Mouse (Mus musculus): Measurements from ENCODE around the gene P3h4. TPM values are rescaled to one million over a fixed set of nuclear protein-coding genes. Genes with fewer than 3 reads are reported as not detected.

P3h4 gene
- total RNA-seq (2021) (10 to 100 TPM; 13.4 to 16.8 TPM), polyA plus RNA-seq (2012; rRNA removed) (29.7 and 35.6 TPM in 2 replicates)
- long read RNA-seq, transcript P3h4-201 (8 exons, 2,178 nt), result major isoform, 23 of 25 reads
- long read RNA-seq, partial matches to known transcripts, result 1 of 25 reads
- long read RNA-seq, other reads (novel, unspliced or antisense), result 1 of 25 reads

- Histone ChIP-seq H3K79me2 (replicated peaks; ENCODE audit: control insufficient read depth, insufficient read depth, low read length) (no peaks in the 10 kb centered on the region), H3K27me3 (ENCODE audit: control insufficient read depth, insufficient read depth, low read length) (no peaks in the 10 kb centered on the region), H3K36me3 (ENCODE audit: control insufficient read depth, insufficient read depth, low read length) (no peaks in the 10 kb centered on the region), H3K4me3 (peak within 1 kb of the TSS; percentile 79), H3K4me1 (ENCODE audit: control insufficient read depth, insufficient read depth, low read length) (peaks cover 7% of the 10 kb centered on the region), H3K27ac (peak within 1 kb of the TSS; percentile 90), H3K9ac (ENCODE audit: low read depth, low read length) (peak within 1 kb of the TSS; percentile 85)
- WGBS, result 2% methylated on average over 93 of the region's 93 CpGs
- peak; percentile 89 to 91 for DNase-seq
- intact Hi-C loops (cut with DNase I), result no loop called here
- TF ChIP-seq CTCF (IDR thresholded peaks at IDR 0.05) (peak; percentile 92), POLR2A (IDR thresholded peaks at IDR 0.05; ENCODE audit: insufficient read depth, low read depth, low read length) (peak; percentile 39), EP300 (IDR thresholded peaks at IDR 0.05; ENCODE audit: insufficient read depth, low read depth, low read length) (0 out of 2 replicates have a peak, but pooled peaks have one; percentile 29)
These were observed at the start of gene P3h4 for GRCm38 (mm10) chr11:100414021-100414913. P3h4 (minus strand) TSS chr11:100414836.

DNA sequence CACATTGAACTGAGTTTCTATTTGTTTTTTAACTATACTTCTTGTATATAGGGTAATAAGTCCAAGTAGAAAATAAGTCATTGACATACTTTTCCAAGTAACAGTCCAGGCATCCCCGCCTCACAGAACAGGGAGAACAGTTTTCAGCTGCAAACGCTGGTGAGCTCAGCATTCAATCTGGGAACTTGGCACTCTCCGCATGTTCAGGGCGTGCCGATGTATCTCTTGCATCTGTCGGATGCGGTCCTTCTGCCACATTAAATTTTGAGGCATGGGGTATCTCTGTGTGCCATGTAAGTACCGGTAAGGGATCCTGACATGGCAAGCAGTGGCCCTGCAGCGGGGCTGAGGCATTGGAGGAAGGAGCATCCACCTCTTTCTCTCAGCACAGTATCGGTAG, 48.1 kb upstream of the P3h4 start:
- no peaks in the 10 kb centered on the region for H3K4me1 ChIP-seq (ENCODE audit: control insufficient read depth, insufficient read depth, low read length)
- no peak for DNase-seq
- no peak overlapping the region for H3K27ac ChIP-seq
- no peaks in the 10 kb centered on the region for H3K27me3 ChIP-seq (ENCODE audit: control insufficient read depth, insufficient read depth, low read length)
- no peak overlapping the region for H3K4me3 ChIP-seq
- 0 out of 2 replicates have a peak, but pooled peaks cover 4% of the 10 kb centered on the region for H3K79me2 ChIP-seq (replicated peaks; ENCODE audit: control insufficient read depth, insufficient read depth, low read length)
- WGBS, result 86% methylated on average over 10 of the region's 10 CpGs
- TF ChIP-seq EP300 (IDR thresholded peaks at IDR 0.05; ENCODE audit: insufficient read depth, low read depth, low read length), result no peak
- no peak for TF ChIP-seq CTCF (IDR thresholded peaks at IDR 0.05)
- no peak for TF ChIP-seq POLR2A (IDR thresholded peaks at IDR 0.05; ENCODE audit: insufficient read depth, low read depth, low read length)
- H3K36me3 ChIP-seq (ENCODE audit: control insufficient read depth, insufficient read depth, low read length), result peaks cover 7% of the 10 kb centered on the region
- intact Hi-C loops (cut with DNase I), result no loop called here
- no peak overlapping the region for H3K9ac ChIP-seq (ENCODE audit: low read depth, low read length)

DNA sequence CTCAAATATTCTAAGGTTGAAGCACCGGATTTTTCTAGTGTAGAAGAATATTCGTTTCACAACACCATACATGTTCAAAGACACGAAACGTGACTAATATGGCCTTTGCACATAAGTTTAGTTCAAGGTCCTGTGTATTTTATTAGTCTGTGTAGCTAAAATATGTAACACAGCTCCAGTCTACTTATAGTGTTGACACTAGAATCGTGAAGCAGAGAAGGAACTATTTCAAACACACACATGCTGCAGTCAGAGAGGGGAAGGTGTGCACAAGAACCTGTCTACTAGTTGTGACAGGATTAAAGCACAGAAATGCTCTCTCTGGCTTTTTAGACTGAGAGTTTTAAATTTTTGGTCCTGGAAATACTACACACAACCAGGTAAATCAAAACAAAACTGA, 43.1 kb upstream of the P3h4 start:
- Histone ChIP-seq H3K4me3 (no peak overlapping the region), H3K27ac (no peak overlapping the region), H3K27me3 (ENCODE audit: control insufficient read depth, insufficient read depth, low read length) (no peaks in the 10 kb centered on the region), H3K36me3 (ENCODE audit: control insufficient read depth, insufficient read depth, low read length) (peaks cover 7% of the 10 kb centered on the region), H3K9ac (ENCODE audit: low read depth, low read length) (no peak overlapping the region), H3K4me1 (ENCODE audit: control insufficient read depth, insufficient read depth, low read length) (no peaks in the 10 kb centered on the region), H3K79me2 (replicated peaks; ENCODE audit: control insufficient read depth, insufficient read depth, low read length) (no peaks in the 10 kb centered on the region)
- no peak for DNase-seq
- TF ChIP-seq POLR2A (IDR thresholded peaks at IDR 0.05; ENCODE audit: insufficient read depth, low read depth, low read length), result no peak
- TF ChIP-seq CTCF (IDR thresholded peaks at IDR 0.05), result no peak
- no peak for TF ChIP-seq EP300 (IDR thresholded peaks at IDR 0.05; ENCODE audit: insufficient read depth, low read depth, low read length)
- WGBS, result 83% methylated on average over 5 of the region's 5 CpGs
- intact Hi-C loops (cut with DNase I), result no loop called here

DNA sequence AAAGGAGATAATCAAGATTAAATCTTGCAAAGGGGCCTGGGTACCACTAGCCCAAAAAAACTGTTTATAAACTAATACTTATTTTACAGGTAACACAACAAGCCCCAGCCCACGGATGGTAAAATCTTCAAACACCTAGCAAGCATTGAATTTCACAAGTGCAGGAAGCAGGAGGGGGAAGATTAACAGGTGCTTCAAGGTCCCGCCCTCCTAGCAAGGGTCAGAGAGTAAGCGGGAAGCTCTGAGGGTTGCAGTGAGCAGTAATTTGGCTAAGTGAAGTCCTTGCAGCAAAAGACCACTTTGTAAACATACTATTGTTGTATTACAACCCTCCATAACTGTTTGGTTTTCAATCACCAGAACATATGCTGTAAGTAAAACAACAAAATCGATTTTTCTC, 42.6 kb upstream of the P3h4 start:
- no peak for DNase-seq
- no peak overlapping the region for H3K27ac ChIP-seq
- peaks cover 7% of the 10 kb centered on the region for H3K36me3 ChIP-seq (ENCODE audit: control insufficient read depth, insufficient read depth, low read length)
- no peaks in the 10 kb centered on the region for H3K27me3 ChIP-seq (ENCODE audit: control insufficient read depth, insufficient read depth, low read length)
- no peak overlapping the region for H3K4me3 ChIP-seq
- H3K9ac ChIP-seq (ENCODE audit: low read depth, low read length), result no peak overlapping the region
- WGBS, result 81% methylated on average over 4 of the region's 4 CpGs
- no peaks in the 10 kb centered on the region for H3K79me2 ChIP-seq (replicated peaks; ENCODE audit: control insufficient read depth, insufficient read depth, low read length)
- TF ChIP-seq POLR2A (IDR thresholded peaks at IDR 0.05; ENCODE audit: insufficient read depth, low read depth, low read length) (no peak), CTCF (IDR thresholded peaks at IDR 0.05) (no peak), EP300 (IDR thresholded peaks at IDR 0.05; ENCODE audit: insufficient read depth, low read depth, low read length) (no peak)
- intact Hi-C loops (cut with DNase I), result no loop called here
- H3K4me1 ChIP-seq (ENCODE audit: control insufficient read depth, insufficient read depth, low read length), result no peaks in the 10 kb centered on the region

DNA sequence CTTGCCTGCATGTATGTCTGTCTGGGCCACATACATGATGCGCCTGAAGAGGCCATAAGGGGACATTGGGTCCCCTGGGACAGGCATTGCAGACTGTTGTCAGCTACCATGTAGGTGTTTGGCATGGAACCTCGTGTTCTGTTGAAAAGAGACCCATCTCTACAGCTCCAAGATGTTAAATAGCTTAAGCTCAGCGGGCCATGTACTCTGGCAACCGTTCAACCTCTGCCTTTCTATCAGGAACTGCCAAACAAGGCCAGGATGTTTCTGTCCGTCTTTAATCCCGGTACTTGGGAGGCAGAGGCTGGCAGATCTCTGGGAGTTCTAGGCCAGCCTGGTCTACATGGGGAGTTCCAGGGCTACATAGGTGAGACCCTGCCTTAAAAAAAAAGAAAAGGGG, 28.0 kb upstream of the P3h4 start:
- Histone ChIP-seq H3K79me2 (replicated peaks; ENCODE audit: control insufficient read depth, insufficient read depth, low read length) (0 out of 2 replicates have a peak, but pooled peaks cover 2% of the 10 kb centered on the region), H3K27me3 (ENCODE audit: control insufficient read depth, insufficient read depth, low read length) (no peaks in the 10 kb centered on the region), H3K4me1 (ENCODE audit: control insufficient read depth, insufficient read depth, low read length) (peaks cover 2% of the 10 kb centered on the region; the same call in 1 of the 2 replicates), H3K36me3 (ENCODE audit: control insufficient read depth, insufficient read depth, low read length) (no peaks in the 10 kb centered on the region), H3K4me3 (no peak overlapping the region), H3K9ac (ENCODE audit: low read depth, low read length) (no peak overlapping the region), H3K27ac (no peak overlapping the region)
- intact Hi-C loops (cut with DNase I), result loop anchor here (10.0 kb wide), 1 partner anchor 1742 kb away; the partner anchor contains the start of genes G6pc3 and Lsm12
- WGBS, result 66% methylated on average over 6 of the region's 6 CpGs
- no peak for DNase-seq
- no peak for TF ChIP-seq POLR2A (IDR thresholded peaks at IDR 0.05; ENCODE audit: insufficient read depth, low read depth, low read length)
- no peak for TF ChIP-seq CTCF (IDR thresholded peaks at IDR 0.05)
- TF ChIP-seq EP300 (IDR thresholded peaks at IDR 0.05; ENCODE audit: insufficient read depth, low read depth, low read length), result no peak

All from heart, adult 2 months (tissue).